Mouse (Mus musculus) ES-E14 (cell line): ENCODE measurements around the gene Cd5.

Experiments
- CHD2 ChIP-seq: IDR thresholded peaks from 2 replicates; pipeline ENCODE4 v1.6.1; 2014; ENCODE audit warnings: mild to moderate bottlenecking, low read depth, low read length, inconsistent platforms
- MAFK ChIP-seq: IDR thresholded peaks from 2 replicates; pipeline ENCODE4 v1.6.1; 2014; ENCODE audit warnings: mild to moderate bottlenecking, low read depth, low read length, inconsistent platforms; ENCODE audit not compliant: insufficient read depth
- ZC3H11A ChIP-seq: IDR thresholded peaks from 2 replicates; pipeline ENCODE4 v1.6.1; 2012; ENCODE audit warnings: low read depth, mild to moderate bottlenecking, inconsistent platforms, low read length, borderline replicate concordance
- ZNF384 ChIP-seq: IDR thresholded peaks from 2 replicates; pipeline ENCODE4 v1.6.1; 2012; ENCODE audit warnings: low read depth, low read length, inconsistent platforms

DNA sequence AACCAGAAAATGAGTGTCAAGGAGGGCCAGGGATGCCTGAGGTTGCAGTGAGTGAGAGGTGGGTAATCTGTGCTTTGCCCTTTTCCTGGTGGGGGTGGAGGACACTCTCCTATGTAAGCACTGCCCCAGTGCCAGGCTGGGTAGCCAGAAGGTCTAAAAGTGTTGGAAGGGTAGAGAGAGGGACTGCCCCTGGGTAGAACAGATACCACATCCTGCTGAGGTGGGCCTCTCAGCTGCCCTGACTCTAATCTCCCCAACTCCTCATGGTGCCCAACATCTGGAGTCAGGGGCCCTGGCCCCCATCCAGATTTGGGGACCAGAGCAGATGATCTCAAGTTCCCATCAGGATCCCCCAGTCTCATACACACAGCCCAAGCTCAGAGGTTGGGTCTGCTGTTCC is 18.3 kb upstream of the Cd5 start:
- TF ChIP-seq ZNF384 (no peak), CHD2 (no peak), MAFK (no peak), ZC3H11A (no peak)
